In the genomic region with DNA sequence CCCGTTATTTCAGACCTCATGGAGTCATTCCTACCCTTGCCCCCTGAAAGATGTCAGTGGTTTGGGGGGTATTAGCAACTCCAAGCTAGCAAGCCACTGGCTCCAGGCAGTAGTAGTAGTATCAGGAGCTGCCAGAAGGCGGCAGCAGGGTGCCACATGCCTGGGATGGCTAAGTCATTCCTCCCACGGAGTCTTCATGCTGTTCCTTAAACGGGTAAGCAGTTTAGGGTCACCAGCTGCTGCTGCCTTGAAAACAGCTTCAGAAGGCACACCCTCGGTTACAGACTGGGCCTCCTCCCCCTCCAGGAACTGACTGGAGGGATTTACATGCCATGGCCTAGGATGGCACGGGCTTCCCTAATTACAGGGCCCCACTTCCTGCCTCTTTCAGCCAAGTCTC, we compare ENCODE assay signal across 8 mouse cellular contexts. TPM values are rescaled to one million over a fixed set of nuclear protein-coding genes. Genes with fewer than 3 reads are reported as not detected.
DNase-seq lines count a peak whose midpoint lies in the region; ATAC-seq and TF ChIP-seq lines count a peak whose summit lies in the region.

No protein-coding gene starts in this region.

- H3K27me3 ChIP-seq in Patski, result no peaks in the 10 kb centered on the region

- H3K79me2 ChIP-seq in macrophage (ENCODE audit: inconsistent target), result no peaks in the 10 kb centered on the region

- POLR2A ChIA-PET in Patski (lab: Charles Lee), result no interaction called here

- in situ Hi-C loops in Patski (cut with MboI; ENCODE audit: low pct_unique_long_range_greater_than_20kb), result no loop called here

- ATAC-seq in Patski, result peak; percentile 33

- DNase-seq in Patski (ENCODE audit: low read depth, low spot score), result no peak
- DNase-seq in cerebellum, postnatal 14 days, result peak; percentile 91 to 93
- DNase-seq in frontal cortex, postnatal 14 days (ENCODE audit: low spot score in 2 of 2), result peak; percentile 81 to 89
- DNase-seq in induced T-regulatory cell, adult 2 months (ENCODE audit: low read depth), result peak; percentile 78
- DNase-seq in left cerebral cortex, adult 8-10 months (ENCODE audit: low spot score in 2 of 2), result peak; percentile 82 to 90
- DNase-seq in retina, postnatal 7 days (ENCODE audit: low read depth, low spot score), result peak; percentile 62
- peak; percentile 72 to 77 for DNase-seq in urinary bladder, adult 18-20 months (ENCODE audit: low spot score in 2 of 2)

- no peak for TF ChIP-seq CTCF in Patski (IDR thresholded peaks at IDR 0.05)

- peak overlapping the region; percentile 99 for H3K27ac ChIP-seq in macrophage

- WGBS in macrophage (ENCODE audit: missing documents), result 0% methylated on average over 6 of the region's 6 CpGs

- CTCF ChIA-PET in Patski (lab: Charles Lee), result interaction anchor here (0.6 to 2.1 kb wide), 8 partner anchors 9 to 33 kb away, joined by 3 to 6 read pairs (median 4); no protein-coding TSS in a partner anchor

- H3K36me3 ChIP-seq in macrophage (ENCODE audit: inconsistent target), result peaks cover 9% of the 10 kb centered on the region; the same call in 1 of the 2 replicates

- no peak overlapping the region for H3K4me3 ChIP-seq in macrophage (ENCODE audit: inconsistent target)

RNA-seq across cellular contexts. Expression of a gene that starts 13.0 kb away (rescaled TPM):
- polyA plus RNA-seq in Patski (2021) (5.7 TPM), macrophage (2018) (6.2 to 14.2 TPM (median 8.5 TPM) in 3 replicates)
- 1 to 10 TPM in 3 of 4 experiments, under 1 TPM in 1; 0.57 to 2.9 (median 1.5) TPM for total RNA-seq in left cerebral cortex, adult 8-10 months (2022)
- 100 to 1,000 TPM in 20 of 26 experiments, 10 to 100 TPM in 6; 57.3 to 229 (median 148) TPM for total RNA-seq in macrophage (2018; cell fraction: chromatin; rRNA removed)
- total RNA-seq in macrophage (2018; cell fraction: cytosol; rRNA removed), result 100 to 1,000 TPM in 8 of 26 experiments, 10 to 100 TPM in 18; 12.0 to 167 (median 56.6) TPM
- 100 to 1,000 TPM in 18 of 26 experiments, 10 to 100 TPM in 8; 39.0 to 219 (median 148) TPM for total RNA-seq in macrophage (2018; cell fraction: nucleus; rRNA removed)

RNA-seq across cellular contexts. Expression of a gene that starts 29.7 kb away (rescaled TPM):
- polyA plus RNA-seq in Patski (2021) (22.3 TPM), macrophage (2018) (18.5 to 49.2 TPM (median 35.8 TPM) in 3 replicates)
- 100 to 1,000 TPM; 108 to 125 (median 110) TPM for total RNA-seq in left cerebral cortex, adult 8-10 months (2022)
- 10 to 100 TPM; 11.9 to 63.3 (median 32.7) TPM for total RNA-seq in macrophage (2018; cell fraction: chromatin; rRNA removed)
- total RNA-seq in macrophage (2018; cell fraction: cytosol; rRNA removed), result 10 to 100 TPM; 17.9 to 37.9 (median 23.7) TPM
- total RNA-seq in macrophage (2018; cell fraction: nucleus; rRNA removed), result 10 to 100 TPM in 25 of 26 experiments, 1 to 10 TPM in 1; 9.1 to 45.3 (median 21.4) TPM

RNA-seq across cellular contexts. Expression of a gene that starts 48.2 kb away (rescaled TPM):
- 13.5 TPM for polyA plus RNA-seq in Patski (2021)
- 10 to 100 TPM; 12.0 to 15.5 (median 13.5) TPM for total RNA-seq in left cerebral cortex, adult 8-10 months (2022)
- 10 to 100 TPM in 22 of 26 experiments, 1 to 10 TPM in 4; 6.2 to 19.7 (median 15.0) TPM for total RNA-seq in macrophage (2018; cell fraction: chromatin; rRNA removed)
- total RNA-seq in macrophage (2018; cell fraction: cytosol; rRNA removed), result 10 to 100 TPM; 14.5 to 23.3 (median 19.6) TPM
- total RNA-seq in macrophage (2018; cell fraction: nucleus; rRNA removed), result 10 to 100 TPM; 10.2 to 22.7 (median 17.1) TPM
- polyA plus RNA-seq in macrophage (2018), result 15.9 to 19.4 TPM (median 15.9 TPM) in 3 replicates

RNA-seq across cellular contexts. Expression of a gene that starts 49.1 kb away (rescaled TPM):
- polyA plus RNA-seq in Patski (2021) (0.14 TPM), macrophage (2018) (0.09 TPM in 1 of 3 replicates, not detected in the others)
- under 1 TPM; 0.38 to 0.77 (median 0.69) TPM for total RNA-seq in left cerebral cortex, adult 8-10 months (2022)
- not detected for total RNA-seq in macrophage (2018; cell fraction: chromatin; rRNA removed)
- total RNA-seq in macrophage (2018; cell fraction: cytosol; rRNA removed), result under 1 TPM in 8 of 26 experiments, not detected in 18; 0.03 to 0.17 (median 0.07) TPM
- not detected for total RNA-seq in macrophage (2018; cell fraction: nucleus; rRNA removed)
